Mouse (Mus musculus): Measurements from ENCODE around the gene Mcub.

Gene Mcub

GRCm38 (mm10) chr3:129896591-129896990 is 73.4 kb downstream of the Mcub start:
- DNase-seq (ENCODE audit: low read depth, low spot score): no peak

- DNase-seq (ENCODE audit: low read depth, low spot score): no peak
These were observed 76.9 kb downstream of the Mcub start for GRCm38 (mm10) chr3:129893143-129893542.

GRCm38 (mm10) chr3:129892003-129892402 is 78.0 kb downstream of the Mcub start:
- DNase-seq (ENCODE audit: low read depth, low spot score): no peak

DNA sequence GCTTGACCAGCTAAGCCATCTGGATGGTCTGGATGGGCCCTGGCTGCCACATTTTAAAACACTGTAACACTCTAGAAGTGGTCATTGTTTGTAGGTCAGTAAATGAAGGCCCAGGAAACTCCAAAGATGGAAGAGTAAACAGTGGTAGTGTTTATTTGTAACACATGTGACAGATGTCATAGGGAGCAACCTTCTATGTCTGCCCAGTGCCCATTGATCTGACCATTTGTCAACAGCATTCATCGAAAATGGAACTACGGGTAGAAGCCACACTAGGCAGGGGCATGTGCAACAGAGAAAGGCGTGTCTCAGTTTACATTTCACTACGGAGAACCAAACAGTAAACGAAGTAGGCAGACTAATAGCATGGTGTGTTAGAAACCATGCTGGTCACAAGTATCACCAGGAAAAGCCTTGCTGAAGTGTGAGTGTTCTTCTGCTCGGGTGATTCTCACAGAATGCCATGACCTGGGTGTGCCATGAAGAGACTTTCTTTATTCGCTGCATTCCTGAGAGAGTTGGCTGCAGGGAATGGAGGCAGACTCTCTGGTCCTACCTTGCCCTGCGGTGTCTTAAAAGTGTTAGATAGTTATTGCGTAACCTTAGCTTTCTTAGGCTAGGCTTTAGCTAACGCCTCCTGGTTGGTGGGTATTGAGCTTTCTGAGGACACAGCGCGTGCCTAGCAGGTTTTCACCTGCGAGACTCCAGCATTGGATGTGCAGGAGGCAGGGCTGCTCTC is 82.1 kb downstream of the Mcub start:
- no peak for DNase-seq (ENCODE audit: low read depth, low spot score)

DNA sequence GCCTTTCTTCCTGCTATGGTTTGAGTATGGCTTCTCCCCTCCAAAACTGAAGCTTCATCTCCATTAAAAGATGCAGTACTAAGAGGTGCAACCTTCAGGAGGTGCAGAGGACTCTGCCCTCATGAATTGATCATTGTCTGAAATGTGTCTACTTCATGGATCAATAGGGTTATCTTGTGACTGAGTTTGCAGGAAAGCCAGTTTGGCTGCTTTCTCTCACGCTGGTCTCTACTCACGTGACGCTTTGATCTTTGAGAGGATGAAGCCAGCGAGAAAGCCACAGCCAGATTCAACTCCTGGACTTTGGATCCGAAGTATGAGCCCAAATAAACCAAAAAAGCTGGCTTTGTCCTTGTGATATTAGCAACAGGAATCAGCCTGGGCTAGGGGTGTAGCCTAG is 83.6 kb downstream of the Mcub start:
- DNase-seq (ENCODE audit: low read depth, low spot score): no peak

DNA sequence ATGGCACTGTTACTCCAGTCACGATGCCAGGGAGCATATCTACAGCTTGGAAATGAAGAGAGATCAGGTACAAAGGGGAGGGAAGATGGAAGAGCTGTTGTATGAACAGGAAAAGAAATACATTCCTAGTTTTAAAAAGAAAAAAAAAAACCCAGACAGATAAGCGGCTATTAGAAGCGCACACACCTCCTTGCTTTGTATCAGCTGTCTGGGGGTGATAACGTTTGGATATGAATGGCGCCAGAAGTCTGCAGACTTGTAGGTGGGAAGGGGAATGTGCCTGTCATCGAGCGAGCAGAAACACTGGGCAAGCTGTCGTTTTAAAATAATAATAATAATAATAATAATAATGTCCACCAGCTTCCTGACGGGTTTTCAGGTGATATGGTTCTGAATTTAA is 84.4 kb downstream of the Mcub start:
- DNase-seq (ENCODE audit: low read depth, low spot score): no peak

DNA sequence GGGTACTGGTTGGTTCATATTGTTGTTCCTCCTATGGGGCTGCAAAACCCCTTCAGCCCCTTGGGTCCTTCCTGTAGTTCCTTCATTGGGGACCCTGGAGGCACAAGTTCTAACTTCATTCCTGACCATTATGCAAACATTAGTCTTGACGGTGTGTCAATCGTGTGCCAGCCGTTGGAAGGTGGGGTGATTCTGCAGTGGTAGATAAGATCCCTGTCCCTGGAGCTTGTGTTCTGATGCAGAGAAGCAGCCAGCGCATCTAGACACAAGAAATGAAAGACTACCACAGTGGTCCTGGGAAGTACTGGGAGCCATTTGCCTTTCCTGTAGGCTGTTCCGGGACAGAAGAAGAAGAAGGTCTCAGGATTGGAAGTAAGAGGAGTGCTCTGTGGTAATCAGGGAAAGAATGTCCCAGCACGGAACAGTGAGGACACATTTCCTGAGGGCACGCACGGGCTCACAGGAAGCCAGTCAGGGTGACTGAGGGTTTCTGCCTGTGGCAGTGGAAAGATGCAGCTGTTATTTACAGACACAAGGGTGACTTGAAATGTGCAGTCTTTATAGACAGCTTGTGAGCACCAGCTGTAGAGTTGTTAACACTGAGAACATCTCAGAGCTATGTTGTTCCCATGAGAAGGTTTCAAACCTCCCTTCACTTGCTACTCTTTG is 88.9 kb downstream of the Mcub start:
- DNase-seq (ENCODE audit: low read depth, low spot score): peak; percentile 53

DNA sequence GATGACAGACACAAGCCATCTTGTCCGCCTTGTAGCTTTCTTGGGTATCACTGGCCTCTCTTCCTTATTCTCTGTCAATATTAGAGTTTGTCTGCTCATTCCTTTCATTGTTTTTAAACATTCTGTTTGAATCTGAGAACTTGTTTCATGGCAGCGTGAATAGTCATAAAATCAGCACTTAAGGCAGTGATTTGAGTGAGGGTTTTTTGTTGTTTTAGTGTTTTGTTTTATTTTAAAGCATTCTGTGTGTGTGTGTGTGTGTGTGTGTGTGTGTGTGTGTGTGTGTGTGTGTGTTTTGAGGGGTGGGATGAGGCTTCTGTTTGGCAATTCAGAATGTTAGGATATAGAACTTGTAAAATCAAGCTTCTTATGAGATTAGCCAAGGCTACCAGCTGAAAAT is 90.1 kb downstream of the Mcub start:
- DNase-seq (ENCODE audit: low read depth, low spot score): no peak

DNA sequence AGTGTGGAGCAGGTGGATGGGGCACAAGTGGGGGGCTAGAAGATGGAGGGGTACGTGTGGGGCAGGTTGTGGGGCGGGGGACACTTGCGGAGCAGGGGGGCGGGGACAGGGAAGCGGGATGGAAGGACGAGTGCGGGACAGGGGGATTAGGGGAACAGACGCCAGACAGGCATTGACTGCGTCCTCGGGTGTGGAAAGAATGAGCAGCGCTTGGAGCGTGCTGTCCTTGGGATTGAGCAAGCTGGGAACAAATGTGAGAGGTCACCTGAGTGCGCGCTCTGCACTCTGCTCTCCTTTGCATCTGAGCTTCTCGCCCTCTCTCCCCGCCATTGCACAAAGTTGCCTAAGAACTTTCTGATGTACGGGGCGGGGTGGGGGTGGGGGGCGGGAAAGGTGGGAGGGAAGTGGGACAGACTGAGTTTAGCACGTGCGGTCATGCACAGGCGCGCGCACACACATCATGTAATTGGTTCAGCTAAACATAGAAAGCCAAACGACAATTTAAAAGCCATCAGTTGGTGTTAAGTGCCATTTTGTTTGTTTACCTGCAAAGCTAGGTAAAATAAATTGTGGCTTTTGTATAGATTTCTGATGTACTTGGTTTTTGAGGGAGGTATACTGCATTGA is 90.8 kb downstream of the Mcub start:
- no peak for DNase-seq (ENCODE audit: low read depth, low spot score)

- DNase-seq (ENCODE audit: low read depth, low spot score): peak; percentile 63
These were observed 91.5 kb downstream of the Mcub start, which contains the start of gene Pla2g12a for GRCm38 (mm10) chr3:129878405-129879021. Pla2g12a (plus strand) TSS chr3:129878606.

GRCm38 (mm10) chr3:129877327-129877726 is 92.7 kb downstream of the Mcub start:
- DNase-seq (ENCODE audit: low read depth, low spot score): no peak

All from c-Kit-negative CD71-positive TER-119-positive erythroid progenitor cells, embryonic 14.5 days (primary cell).